Mouse (Mus musculus) MN1 (cell line): ENCODE measurements around the gene Arrdc2.
"Not testable (repeated sequence)": the region's sequence is repeated elsewhere in the genome, so short reads cannot be mapped to it uniquely, and the experiment has no call there.

Source experiments
- DNase-seq: peaks from one replicate; pipeline ENCODE4 v3.0.0-alpha.2; 2016; ENCODE audit warnings: low spot score

Arrdc2 gene

GRCm38 (mm10) chr8:70838654-70839407, 689 bp downstream of the Arrdc2 start:
- DNase-seq, result no peak

GRCm38 (mm10) chr8:70836666-70837065, 2.9 kb downstream of the Arrdc2 start:
- DNase-seq, result no peak

- no peak for DNase-seq
Measured at GRCm38 (mm10) chr8:70834071-70834470, 5.4 kb downstream of the Arrdc2 start.

- DNase-seq, result no peak
Measured at GRCm38 (mm10) chr8:70833520-70833919, 6.0 kb downstream of the Arrdc2 start.

GRCm38 (mm10) chr8:70833018-70833482, 6.5 kb downstream of the Arrdc2 start:
- DNase-seq, result no peak

GRCm38 (mm10) chr8:70832371-70832770, 7.1 kb downstream of the Arrdc2 start:
- DNase-seq, result no peak

GRCm38 (mm10) chr8:70831517-70831916, 8.0 kb downstream of the Arrdc2 start:
- DNase-seq, result no peak

- DNase-seq, result no peak
Measured at GRCm38 (mm10) chr8:70827796-70828195, 11.7 kb downstream of the Arrdc2 start.

GRCm38 (mm10) chr8:70827010-70827409, 12.5 kb downstream of the Arrdc2 start:
- DNase-seq, result no peak

GRCm38 (mm10) chr8:70825816-70826215, 13.7 kb downstream of the Arrdc2 start:
- DNase-seq, result no peak

GRCm38 (mm10) chr8:70823802-70824201, 15.7 kb downstream of the Arrdc2 start:
- DNase-seq, result no peak

GRCm38 (mm10) chr8:70822594-70822993, 16.9 kb downstream of the Arrdc2 start:
- DNase-seq, result not testable (repeated sequence)

GRCm38 (mm10) chr8:70821992-70822391, 17.5 kb downstream of the Arrdc2 start:
- DNase-seq, result no peak

- DNase-seq, result peak; percentile 84
Measured at GRCm38 (mm10) chr8:70821399-70821962, 18.0 kb downstream of the Arrdc2 start.

GRCm38 (mm10) chr8:70820101-70820935, 19.2 kb downstream of the Arrdc2 start:
- peak; percentile 87 for DNase-seq

GRCm38 (mm10) chr8:70816679-70817078, 22.8 kb downstream of the Arrdc2 start:
- DNase-seq, result no peak

- no peak for DNase-seq
Measured at GRCm38 (mm10) chr8:70812885-70813284, 26.6 kb downstream of the Arrdc2 start.

GRCm38 (mm10) chr8:70812055-70812454, 27.5 kb downstream of the Arrdc2 start:
- DNase-seq, result no peak

- DNase-seq, result no peak
Measured at GRCm38 (mm10) chr8:70810962-70811680, 28.4 kb downstream of the Arrdc2 start.

- DNase-seq, result no peak
Measured at GRCm38 (mm10) chr8:70808955-70809701, 30.4 kb downstream of the Arrdc2 start.

GRCm38 (mm10) chr8:70808239-70808638, 31.3 kb downstream of the Arrdc2 start, which contains the start of gene Il12rb1:
Gene Il12rb1 (plus strand): TSS chr8:70808449.
- DNase-seq, result no peak
